In the genomic region with DNA sequence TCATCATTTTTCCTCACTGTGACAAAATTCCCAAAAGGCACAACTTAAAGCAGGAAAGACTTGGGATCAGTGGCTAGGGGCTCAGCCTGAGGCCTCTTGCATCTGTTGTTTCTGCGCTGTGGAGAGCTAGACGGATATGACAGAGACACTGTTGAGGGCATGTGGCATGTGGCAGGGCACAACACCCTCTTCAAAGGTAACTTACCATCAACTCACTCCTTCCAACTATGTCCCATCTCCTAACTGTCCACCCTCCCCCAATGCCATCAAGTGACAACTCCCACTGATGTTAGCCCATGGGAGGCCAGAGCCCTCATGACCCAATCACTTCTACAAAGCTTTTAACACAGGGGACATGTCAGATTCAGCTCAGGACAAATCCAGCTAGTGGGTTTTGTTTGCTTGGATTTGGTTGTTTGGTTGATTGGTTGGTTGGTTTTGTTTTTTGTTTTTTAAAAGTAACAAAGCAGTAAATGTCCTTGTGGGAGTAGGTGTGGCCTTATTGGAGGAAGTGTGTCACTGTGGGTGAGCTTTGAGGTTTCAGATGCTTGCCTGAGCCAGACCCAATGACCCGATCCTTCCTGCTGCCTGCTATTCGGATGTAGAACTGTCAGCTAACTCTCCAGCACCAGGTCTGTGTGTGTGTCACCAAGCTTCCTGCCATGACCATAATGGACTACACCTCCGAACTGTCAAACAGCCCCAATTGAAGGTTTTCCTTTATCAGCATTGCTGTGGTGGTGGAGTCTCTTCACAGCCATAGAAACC, we compare ENCODE assay signal across 13 mouse cellular contexts. TPM values are rescaled to one million over a fixed set of nuclear protein-coding genes. Genes with fewer than 3 reads are reported as not detected.
A peak's percentile ranks its signal among the peaks of the same experiment; 100 is the strongest.
DNase-seq lines count a peak whose midpoint lies in the region; ATAC-seq lines count a peak whose summit lies in the region.
"Had no signal": no experiment of that assay in that cellular context is flagged by ENCODE, and none has a peak within 500 bp of the region (broad histone marks: within the 10 kb centered on the region; RNA-seq: fewer than 3 reads in every experiment).

No protein-coding gene starts in this region.

- DNase-seq in lung, postnatal 36 days: peak; percentile 27
- no peak for DNase-seq in lung, postnatal 14 days
- DNase-seq in induced T-regulatory cell, adult 2 months (ENCODE audit: low read depth): peak; percentile 84
- peak; percentile 21 to 33 for DNase-seq in spleen, adult 18-20 months
- DNase-seq in kidney, postnatal 36 days: no peak
- no peak for DNase-seq in hindbrain, embryonic 14.5 days (ENCODE audit: low spot score)
- DNase-seq in urinary bladder, adult 2 months (ENCODE audit: low spot score): no peak
- DNase-seq: adrenal gland, adult 2 months; cerebellum, postnatal 14 days; kidney, postnatal 25 days had no signal

- peaks cover 13% of the 10 kb centered on the region for H3K4me1 ChIP-seq in hindbrain, embryonic 12.5 days
- peaks cover 9% of the 10 kb centered on the region for H3K4me1 ChIP-seq in hindbrain, embryonic 14.5 days (replicated peaks; ENCODE audit: control insufficient read depth, insufficient read depth, low read length)
- H3K4me1 ChIP-seq: stomach, embryonic 15.5 days had no signal

- no peaks in the 10 kb centered on the region for H3K36me3 ChIP-seq in hindbrain, embryonic 12.5 days
- no peaks in the 10 kb centered on the region for H3K36me3 ChIP-seq in hindbrain, embryonic 14.5 days (replicated peaks; ENCODE audit: control insufficient read depth, insufficient read depth)
- H3K36me3 ChIP-seq: limb, embryonic 10.5 days; stomach, embryonic 15.5 days had no signal

- no peak overlapping the region for H3K4me2 ChIP-seq in hindbrain, embryonic 12.5 days (replicated peaks)
- no peak overlapping the region for H3K4me2 ChIP-seq in hindbrain, embryonic 14.5 days (replicated peaks)
- H3K4me2 ChIP-seq: stomach, embryonic 15.5 days had no signal

- no peak overlapping the region for H3K4me3 ChIP-seq in hindbrain, embryonic 12.5 days
- H3K4me3 ChIP-seq in hindbrain, embryonic 14.5 days (replicated peaks; ENCODE audit: low read length): no peak overlapping the region
- H3K4me3 ChIP-seq: limb, embryonic 10.5 days; stomach, embryonic 15.5 days had no signal

- 72% methylated on average over 5 of the region's 5 CpGs for WGBS in hindbrain, embryonic 12.5 days
- WGBS in hindbrain, embryonic 14.5 days: 74% methylated on average over 5 of the region's 5 CpGs

- H3K9me3 ChIP-seq in hindbrain, embryonic 12.5 days (replicated peaks): no peaks in the 10 kb centered on the region
- no peaks in the 10 kb centered on the region for H3K9me3 ChIP-seq in hindbrain, embryonic 14.5 days (ENCODE audit: control insufficient read depth, low read length)
- H3K9me3 ChIP-seq: limb, embryonic 10.5 days; stomach, embryonic 15.5 days had no signal

- no peak overlapping the region for H3K27ac ChIP-seq in hindbrain, embryonic 12.5 days
- H3K27ac ChIP-seq in hindbrain, embryonic 14.5 days: no peak overlapping the region
- H3K27ac ChIP-seq: limb, embryonic 10.5 days; stomach, embryonic 15.5 days had no signal

- H3K9ac ChIP-seq in hindbrain, embryonic 12.5 days: no peak overlapping the region
- no peak overlapping the region for H3K9ac ChIP-seq in hindbrain, embryonic 14.5 days
- H3K9ac ChIP-seq: stomach, embryonic 15.5 days had no signal

- no peaks in the 10 kb centered on the region for H3K27me3 ChIP-seq in hindbrain, embryonic 12.5 days
- no peaks in the 10 kb centered on the region for H3K27me3 ChIP-seq in hindbrain, embryonic 14.5 days (ENCODE audit: control insufficient read depth, insufficient read depth, low read length)
- H3K27me3 ChIP-seq: stomach, embryonic 15.5 days had no signal

- ATAC-seq in hindbrain, embryonic 12.5 days (ENCODE audit: low FRiP score): no peak
- no peak for ATAC-seq in hindbrain, embryonic 14.5 days (ENCODE audit: low FRiP score)

RNA-seq across cellular contexts. Expression of a gene that starts 53.2 kb away (rescaled TPM):
- 31.9 and 33.6 TPM in 2 replicates for polyA plus RNA-seq in hindbrain, embryonic 12.5 days (2016; fragmentation: Nextera tagmentation; extraction: Ambion mirVana)
- 9.8 and 10.3 TPM in 2 replicates for polyA plus RNA-seq in hindbrain, embryonic 14.5 days (2014; fragmentation: Nextera tagmentation; extraction: Ambion mirVana)
- polyA plus RNA-seq in urinary bladder, adult 2 months (2012; rRNA removed): 2.3 and 4.0 TPM in 2 replicates

Comparison
In these comparisons a context has a peak if more than half of its experiments do, and no peak if none do; other contexts are left out.
1. DNase-seq: peak in lung, postnatal 36 days (single experiment), induced T-regulatory cell, adult 2 months (single experiment) and spleen, adult 18-20 months (2 of 2); none in lung, postnatal 14 days (single experiment), kidney, postnatal 36 days (0 of 2), hindbrain, embryonic 14.5 days (single experiment) and urinary bladder, adult 2 months (single experiment).